23 mouse cellular contexts compared by ENCODE assay signal in genomic region chr2:10406151-10406550, GRCm38 (mm10). TPM values are rescaled to one million over a fixed set of nuclear protein-coding genes. Genes with fewer than 3 reads are reported as not detected.
DNase-seq lines count a peak whose midpoint lies in the region; ATAC-seq lines count a peak whose summit lies in the region.
"Had no signal": no experiment of that assay in that cellular context is flagged by ENCODE, and none has a peak within 500 bp of the region (broad histone marks: within the 10 kb centered on the region; RNA-seq: fewer than 3 reads in every experiment).

No protein-coding gene starts in this region.

- H3K9ac ChIP-seq in hindbrain, embryonic 16.5 days (ENCODE audit: low read depth, low read length), result no peak overlapping the region
- H3K9ac ChIP-seq: embryonic facial prominence, embryonic 13.5 days; embryonic facial prominence, embryonic 15.5 days; forebrain, embryonic 12.5 days had no signal

- no peak overlapping the region for H3K27ac ChIP-seq in hindbrain, embryonic 10.5 days
- H3K27ac ChIP-seq in hindbrain, embryonic 16.5 days (ENCODE audit: low read depth, low read length), result no peak overlapping the region
- H3K27ac ChIP-seq: embryonic facial prominence, embryonic 13.5 days; embryonic facial prominence, embryonic 15.5 days; forebrain, embryonic 10.5 days; forebrain, embryonic 12.5 days had no signal

- peaks cover 27% of the 10 kb centered on the region for H3K27me3 ChIP-seq in hindbrain, embryonic 10.5 days (ENCODE audit: insufficient read depth, poor library complexity, severe bottlenecking)
- H3K27me3 ChIP-seq in hindbrain, embryonic 16.5 days (replicated peaks; ENCODE audit: control insufficient read depth, insufficient read depth, low read length), result no peaks in the 10 kb centered on the region
- H3K27me3 ChIP-seq: embryonic facial prominence, embryonic 13.5 days; embryonic facial prominence, embryonic 15.5 days; forebrain, embryonic 12.5 days had no signal

- H3K4me2 ChIP-seq in hindbrain, embryonic 16.5 days (ENCODE audit: low read length), result no peak overlapping the region
- H3K4me2 ChIP-seq: embryonic facial prominence, embryonic 13.5 days; embryonic facial prominence, embryonic 15.5 days; forebrain, embryonic 12.5 days had no signal

- 44% methylated on average over 2 of the region's 2 CpGs for WGBS in hindbrain, embryonic 10.5 days
- WGBS in hindbrain, embryonic 16.5 days, result 28% methylated on average over 2 of the region's 2 CpGs

- H3K9me3 ChIP-seq in hindbrain, embryonic 10.5 days, result no peaks in the 10 kb centered on the region
- no peaks in the 10 kb centered on the region for H3K9me3 ChIP-seq in hindbrain, embryonic 16.5 days (ENCODE audit: control insufficient read depth, low read length)
- H3K9me3 ChIP-seq: embryonic facial prominence, embryonic 13.5 days; embryonic facial prominence, embryonic 15.5 days; forebrain, embryonic 10.5 days; forebrain, embryonic 12.5 days had no signal

- ATAC-seq in hindbrain, embryonic 16.5 days, result no peak
- no peak for ATAC-seq in inflammation-experienced regulatory T-cells, adult 6 months
- ATAC-seq: forebrain, embryonic 14.5 days; forebrain, embryonic 16.5 days had no signal

- H3K4me1 ChIP-seq in hindbrain, embryonic 10.5 days (replicated peaks), result peaks cover 17% of the 10 kb centered on the region
- no peaks in the 10 kb centered on the region for H3K4me1 ChIP-seq in hindbrain, embryonic 16.5 days (ENCODE audit: control insufficient read depth, insufficient read depth, low read depth, low read length)
- H3K4me1 ChIP-seq: embryonic facial prominence, embryonic 13.5 days; embryonic facial prominence, embryonic 15.5 days; forebrain, embryonic 12.5 days had no signal

- no peak overlapping the region for H3K4me3 ChIP-seq in hindbrain, embryonic 10.5 days
- no peak overlapping the region for H3K4me3 ChIP-seq in hindbrain, embryonic 16.5 days (ENCODE audit: low read length)
- H3K4me3 ChIP-seq: embryonic facial prominence, embryonic 13.5 days; embryonic facial prominence, embryonic 15.5 days; erythroblast, embryonic 14.5 days; forebrain, embryonic 10.5 days; forebrain, embryonic 12.5 days had no signal

- H3K36me3 ChIP-seq in hindbrain, embryonic 10.5 days, result no peaks in the 10 kb centered on the region
- H3K36me3 ChIP-seq in hindbrain, embryonic 16.5 days (ENCODE audit: control insufficient read depth, insufficient read depth, low read length), result peaks cover 6% of the 10 kb centered on the region; the same call in 1 of the 2 replicates
- H3K36me3 ChIP-seq: embryonic facial prominence, embryonic 13.5 days; embryonic facial prominence, embryonic 15.5 days; forebrain, embryonic 10.5 days; forebrain, embryonic 12.5 days had no signal

- DNase-seq in hindbrain, embryonic 10.5 days (ENCODE audit: low spot score), result peak; percentile 44
- peak; percentile 71 for DNase-seq in embryo, embryonic 10 days (ENCODE audit: low spot score)
- DNase-seq in embryo, embryonic 10.5 days (ENCODE audit: low spot score), result peak; percentile 68
- peak; percentile 49 for DNase-seq in embryo, embryonic 9.5 days (ENCODE audit: extremely low spot score)
- no peak for DNase-seq in liver
- no peak for DNase-seq in testis, postnatal 14 days (ENCODE audit: low spot score)
- DNase-seq: adrenal gland, adult 2 months; adrenal gland, postnatal 10 days; adrenal gland, postnatal 25 days; cerebellum, adult 11 months; cerebellum, adult 18-20 months; cerebellum, adult 8-10 months; cerebellum, adult 9-11 months; cerebellum, postnatal 36 days had no signal

RNA-seq across cellular contexts. Expression of gene Sfmbt2, which starts 35.8 kb away (rescaled TPM):
- 1.6 and 2.6 TPM in 2 replicates for polyA plus RNA-seq in hindbrain, embryonic 10.5 days (2016; fragmentation: Nextera tagmentation; extraction: Ambion mirVana)
- polyA plus RNA-seq in hindbrain, embryonic 16.5 days (2015; fragmentation: Nextera tagmentation; extraction: Ambion mirVana), result 6.3 and 6.6 TPM in 2 replicates
- polyA plus RNA-seq in inflammation-experienced regulatory T-cells, adult 6 months (2017; shearing (Covaris generic)), result 1 to 10 TPM; 1.2 to 2.9 (median 2.7) TPM
- polyA plus RNA-seq: erythroblast, embryonic 14.5 days had no signal

Comparison
In these comparisons a context has a peak if more than half of its experiments do, and no peak if none do; other contexts are left out.
1. DNase-seq: peak in hindbrain, embryonic 10.5 days (single experiment), embryo, embryonic 10 days (single experiment), embryo, embryonic 10.5 days (single experiment) and embryo, embryonic 9.5 days (single experiment); none in liver (single experiment) and testis, postnatal 14 days (single experiment).